Mouse (Mus musculus): Measurements from ENCODE around the gene Il12rb1. TPM values are rescaled to one million over a fixed set of nuclear protein-coding genes. Genes with fewer than 3 reads are reported as not detected.

The Il12rb1 gene
- total RNA-seq, 2 experiments from 2014 or later, result not detected

DNA sequence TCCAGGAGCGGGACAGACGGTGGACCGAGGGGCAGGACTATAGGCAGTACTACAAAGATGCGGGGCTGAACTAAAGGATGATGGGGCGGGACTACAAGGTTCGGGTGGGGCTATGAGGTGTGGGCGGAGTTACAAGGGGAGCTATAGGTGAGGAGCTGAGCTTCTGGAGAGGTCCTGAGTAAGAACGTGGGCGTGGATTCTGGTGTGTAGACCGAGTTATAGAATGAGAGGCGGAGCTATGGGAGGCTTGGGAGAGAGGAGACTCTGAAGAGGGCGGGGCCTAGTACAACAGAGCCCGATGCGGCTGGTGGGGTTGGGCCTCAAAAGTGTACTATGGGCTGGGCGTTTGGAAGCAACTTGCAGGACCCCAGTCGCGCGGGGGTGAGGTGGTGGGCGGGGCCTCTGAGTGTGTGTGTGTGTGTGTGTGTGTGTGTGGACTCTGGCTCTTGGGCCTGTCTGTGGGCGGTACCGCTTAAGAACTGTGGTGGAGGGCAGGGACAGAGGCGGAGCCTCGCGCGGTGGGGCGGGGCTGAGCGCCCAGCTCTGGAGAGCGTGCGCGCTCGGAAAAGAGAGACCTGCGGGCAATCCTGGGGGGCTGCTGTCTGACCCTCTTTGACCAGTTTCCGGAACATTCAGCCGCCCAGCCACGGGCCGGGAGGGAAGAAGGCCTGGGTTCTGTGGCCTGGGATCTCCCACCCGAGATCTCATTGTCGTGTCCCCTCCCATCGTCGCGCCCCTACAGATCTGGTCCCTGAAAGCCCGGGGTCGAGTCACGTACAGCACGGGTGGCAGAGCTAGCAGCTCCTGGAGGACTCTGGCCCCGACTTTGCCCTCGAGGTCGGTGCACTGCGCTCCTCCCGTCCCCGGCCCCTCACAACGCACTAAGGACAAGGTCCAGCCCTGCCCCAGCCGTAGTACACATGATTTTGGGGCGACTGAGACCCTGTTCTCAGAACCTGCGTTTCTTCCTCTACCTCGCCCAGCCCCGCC, 10.9 kb upstream of the Il12rb1 start:
- peak in 1 of 2 experiments; percentile 78 for DNase-seq (ENCODE audit: low spot score in 2 of 2)

DNA sequence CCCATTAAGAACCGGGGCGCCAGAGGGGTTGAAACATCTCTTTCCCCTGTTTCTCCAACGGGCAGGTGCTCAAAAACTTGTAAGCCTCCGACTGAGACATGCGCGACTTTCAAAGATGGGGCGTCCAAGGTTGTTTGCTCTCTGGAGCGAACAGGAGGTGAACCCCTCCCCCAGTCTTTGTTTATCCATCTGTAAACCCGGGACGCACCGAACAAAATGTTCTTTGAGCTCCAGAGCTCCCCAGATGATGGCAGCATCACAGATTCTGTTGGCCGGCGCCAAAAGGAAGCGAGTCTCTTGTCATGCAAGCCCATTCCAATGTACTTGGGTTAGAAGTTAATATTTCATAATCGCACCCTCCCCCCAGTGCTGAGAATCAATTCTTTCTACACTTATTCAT, 10.0 kb upstream of the Il12rb1 start:
- DNase-seq (ENCODE audit: low spot score in 2 of 2), result no peak

GRCm38 (mm10) chr8:70800648-70801047, 7.6 kb upstream of the Il12rb1 start:
- no peak for DNase-seq (ENCODE audit: low spot score in 2 of 2)

GRCm38 (mm10) chr8:70801156-70801555, 7.1 kb upstream of the Il12rb1 start:
- no peak for DNase-seq (ENCODE audit: low spot score in 2 of 2)

DNA sequence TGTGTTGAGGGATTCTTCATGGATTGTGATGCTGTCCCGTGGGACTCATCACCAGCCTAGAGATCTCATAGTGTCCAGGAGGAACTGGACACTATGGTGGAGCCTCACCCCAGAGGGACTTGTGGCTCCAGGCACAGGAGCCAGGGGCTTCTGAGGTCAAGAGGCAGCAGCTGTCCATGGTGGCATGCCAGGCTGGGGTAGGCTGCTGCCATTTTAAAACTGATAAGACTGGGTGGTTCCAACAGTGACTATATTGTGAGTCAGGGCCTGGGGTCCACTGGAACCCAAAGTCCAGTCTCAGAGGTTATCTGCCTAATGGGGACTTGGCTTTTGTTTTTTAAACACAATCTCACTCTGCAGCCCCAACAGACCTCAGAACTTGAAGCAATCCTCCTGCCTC, 6.4 kb upstream of the Il12rb1 start:
- no peak for DNase-seq (ENCODE audit: low spot score in 2 of 2)

GRCm38 (mm10) chr8:70802786-70803510, 5.3 kb upstream of the Il12rb1 start:
- DNase-seq (ENCODE audit: low spot score in 2 of 2), result no peak

DNA sequence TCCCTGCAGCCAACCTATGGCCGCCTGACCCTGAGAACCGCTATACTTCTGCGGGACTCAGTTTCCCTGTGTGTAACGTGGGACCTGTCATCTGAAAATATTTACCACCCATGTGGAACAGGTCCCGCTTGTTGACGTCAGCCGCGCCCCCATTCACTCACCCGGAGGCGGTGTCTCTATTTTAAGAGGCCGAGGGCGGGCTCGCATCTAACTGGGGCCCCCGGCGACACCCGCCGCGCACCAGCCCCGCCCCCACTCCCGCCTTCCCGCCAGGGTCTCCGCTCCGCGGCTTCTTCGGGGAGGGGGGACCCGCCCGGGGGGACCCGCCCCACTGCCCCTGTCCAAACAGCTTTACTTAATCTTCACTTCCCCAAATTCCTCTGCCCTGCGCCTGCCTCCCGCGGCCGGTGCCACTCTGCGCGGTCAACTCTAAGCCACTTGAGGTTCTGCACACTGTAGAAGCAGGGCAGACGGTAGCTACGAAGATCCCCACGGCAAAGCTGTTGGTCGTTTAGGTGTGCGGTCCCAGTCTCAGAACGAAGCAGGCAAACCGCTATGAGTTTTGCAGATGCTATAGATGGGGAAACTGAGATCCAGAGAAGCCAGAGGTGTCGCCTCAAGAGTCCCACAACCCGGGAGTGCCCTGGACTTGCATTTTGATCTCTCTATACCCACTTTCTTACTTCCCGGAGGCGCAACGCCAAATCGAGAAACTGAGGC, 4.3 kb upstream of the Il12rb1 start:
- peak in 1 of 2 experiments; percentile 51 for DNase-seq (ENCODE audit: low spot score in 2 of 2)

- peak; percentile 84 to 88 for DNase-seq (ENCODE audit: low spot score in 2 of 2)
Measured at GRCm38 (mm10) chr8:70804481-70805206, 3.6 kb upstream of the Il12rb1 start, which contains the start of gene Mast3. Gene Mast3, minus strand, starts transcription at chr8:70805054.

DNA sequence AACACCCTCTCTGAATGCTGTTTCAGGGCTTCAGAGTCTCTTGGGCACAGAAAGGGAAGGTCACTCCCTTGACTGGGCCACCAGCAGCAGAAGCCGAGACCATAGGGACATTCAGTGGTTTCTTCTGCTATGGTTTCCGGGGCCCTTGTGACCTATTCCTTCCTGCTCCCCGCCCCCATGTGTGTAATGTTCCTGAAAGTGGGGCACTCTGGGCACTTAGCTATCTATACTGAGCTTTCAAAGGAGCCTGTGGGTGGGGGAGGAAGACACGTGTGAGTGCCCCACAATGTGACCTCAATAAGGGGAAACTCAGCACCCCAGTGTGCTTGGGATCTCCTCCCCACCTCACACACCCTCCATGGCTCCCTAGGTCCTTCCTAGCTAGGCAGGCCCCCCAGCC, 1.7 kb upstream of the Il12rb1 start:
- no peak for DNase-seq (ENCODE audit: low spot score in 2 of 2)

DNA sequence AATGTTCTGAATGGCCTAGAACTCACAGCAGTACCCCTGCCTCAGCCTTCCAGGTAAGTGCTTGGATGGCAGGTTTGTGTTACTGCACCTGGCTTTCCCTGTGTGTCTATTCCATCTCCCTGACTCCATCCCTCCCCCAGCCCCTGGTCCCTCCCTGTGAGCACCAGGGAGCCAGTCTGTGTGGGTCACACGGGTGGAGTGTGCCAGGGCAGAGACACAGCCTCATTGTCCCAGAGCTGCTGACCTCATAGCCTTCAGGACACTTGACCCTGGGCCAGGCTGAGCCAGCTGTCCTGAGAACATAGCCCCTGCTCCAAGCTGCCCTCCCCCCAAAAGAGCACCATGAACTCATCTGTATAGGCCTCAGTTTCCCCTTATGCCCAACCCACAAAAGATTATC, 945 bp upstream of the Il12rb1 start:
- DNase-seq (ENCODE audit: low spot score in 2 of 2), result no peak

GRCm38 (mm10) chr8:70808955-70809701, 879 bp downstream of the Il12rb1 start:
- no peak for DNase-seq (ENCODE audit: low spot score in 2 of 2)

GRCm38 (mm10) chr8:70810962-70811680, 2.9 kb downstream of the Il12rb1 start:
- DNase-seq (ENCODE audit: low spot score in 2 of 2), result no peak

DNA sequence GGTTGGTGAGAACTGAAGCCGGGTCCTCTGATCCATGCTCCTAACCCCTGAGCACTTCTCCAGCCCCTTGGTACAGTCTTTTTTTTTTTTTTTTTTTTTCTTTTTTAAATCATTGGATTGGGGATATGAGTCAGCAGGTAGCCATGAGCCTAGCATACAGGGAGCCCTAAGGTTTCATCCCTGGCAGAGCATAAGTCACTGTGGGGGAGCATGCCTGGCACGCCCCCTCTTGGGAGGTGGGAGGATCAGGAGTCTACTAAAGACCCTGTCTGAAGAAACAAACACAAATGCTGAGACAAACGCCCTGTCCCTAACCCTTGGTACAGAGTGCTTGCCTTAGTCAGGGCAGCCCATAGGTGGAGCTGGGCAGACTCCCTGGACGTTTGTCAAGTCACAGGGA, 3.8 kb downstream of the Il12rb1 start:
- DNase-seq (ENCODE audit: low spot score in 2 of 2), result no peak

DNA sequence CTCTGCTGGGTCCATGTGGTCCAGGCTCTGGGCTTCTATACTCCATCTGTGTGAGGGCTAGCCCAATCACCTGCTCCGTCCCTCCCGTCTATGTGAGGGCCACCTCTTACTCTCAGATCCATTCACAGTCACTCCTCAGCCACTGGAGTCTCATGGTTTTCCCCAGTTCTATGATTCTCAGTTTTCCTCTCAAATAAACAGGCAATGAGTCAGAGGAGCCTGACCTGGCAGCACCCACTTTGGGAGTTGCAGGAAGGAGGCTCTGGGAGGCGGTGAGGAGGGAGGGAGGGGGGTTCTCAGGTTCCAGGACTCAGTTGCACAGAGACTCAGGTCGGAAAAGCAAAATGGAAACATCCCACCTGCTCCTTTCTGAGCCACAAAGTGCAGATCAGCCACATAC, 4.6 kb downstream of the Il12rb1 start:
- no peak for DNase-seq (ENCODE audit: low spot score in 2 of 2)

GRCm38 (mm10) chr8:70816679-70817078, 8.4 kb downstream of the Il12rb1 start:
- DNase-seq (ENCODE audit: low spot score in 2 of 2), result no peak

GRCm38 (mm10) chr8:70820101-70820935, 12.1 kb downstream of the Il12rb1 start:
- peak in 1 of 2 experiments; percentile 51 for DNase-seq (ENCODE audit: low spot score in 2 of 2)

- DNase-seq (ENCODE audit: low spot score in 2 of 2), result peak in 1 of 2 experiments; percentile 70
Measured at GRCm38 (mm10) chr8:70821399-70821962, 13.2 kb downstream of the Il12rb1 start.

GRCm38 (mm10) chr8:70821992-70822391, 13.7 kb downstream of the Il12rb1 start:
- DNase-seq (ENCODE audit: low spot score in 2 of 2), result no peak

Data from gastrocnemius, postnatal 4 days (tissue).